Mouse (Mus musculus) stomach, postnatal 0 days (tissue): ENCODE measurements around the gene Nt5c2.

Experiments used
- CTCF ChIP-seq: IDR thresholded peaks from 2 replicates; pipeline ENCODE4 v1.5.1; 2016; ENCODE audit warnings: antibody characterized with exemption, low read depth, mild to moderate bottlenecking, moderate library complexity
- EP300 ChIP-seq: optimal IDR thresholded peaks from 2 replicates; pipeline ENCODE3; 2016; ENCODE audit warnings: antibody characterized with exemption

DNA sequence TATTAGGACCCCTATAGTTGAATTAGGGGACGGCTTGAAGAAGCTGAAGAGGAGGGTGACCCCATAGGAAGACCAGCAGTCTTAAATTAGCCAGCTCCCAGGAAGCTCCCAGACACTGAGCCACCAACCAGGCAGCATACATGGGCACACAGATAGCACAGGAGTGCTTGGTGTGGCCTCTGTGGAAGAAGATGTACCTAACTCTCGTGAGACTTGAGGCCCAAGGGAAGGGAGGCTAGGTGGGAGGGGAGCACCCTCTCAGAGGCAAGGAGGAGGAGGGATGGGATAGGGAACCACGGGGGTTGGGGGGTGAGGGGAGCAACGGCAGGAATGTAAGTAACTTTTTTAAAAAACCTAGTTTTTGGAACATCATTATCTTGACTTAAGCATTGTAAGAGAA, 88.6 kb downstream of the Nt5c2 start:
- TF ChIP-seq CTCF (no peak), EP300 (no peak)
